Mouse (Mus musculus): ENCODE results near the gene Lrba. TPM values are rescaled to one million over a fixed set of nuclear protein-coding genes. Genes with fewer than 3 reads are reported as not detected.

Gene Lrba
- polyA plus RNA-seq, 1 experiment from 2014 or later: 3.0 TPM

DNA sequence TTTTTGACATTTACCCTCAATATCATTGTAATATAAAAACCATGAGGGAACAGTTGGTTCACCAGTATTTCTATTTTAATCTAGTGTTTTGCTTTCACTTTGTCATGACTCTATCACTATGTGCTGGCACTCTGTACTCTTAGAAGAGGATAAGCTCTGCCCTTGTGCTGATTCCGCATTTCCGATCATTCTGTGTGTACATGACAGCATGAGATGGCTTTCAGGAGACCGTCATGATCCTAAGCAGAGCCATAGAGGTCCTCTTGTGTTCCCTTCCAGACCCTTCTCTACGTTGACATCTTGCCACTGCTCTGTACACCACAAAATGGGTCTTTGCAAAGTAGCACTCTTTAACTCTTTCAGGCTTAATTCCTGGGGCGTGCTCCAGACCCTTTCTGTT is 411.0 kb downstream of the Lrba start:
- 73% methylated on average over 5 of the region's 5 CpGs for WGBS
- Histone ChIP-seq H3K36me3 (replicated peaks) (no peaks in the 10 kb centered on the region), H3K4me3 (no peak overlapping the region), H3K4me1 (no peaks in the 10 kb centered on the region), H3K27me3 (ENCODE audit: poor library complexity, severe bottlenecking) (no peaks in the 10 kb centered on the region), H3K9me3 (no peaks in the 10 kb centered on the region), H3K27ac (no peak overlapping the region)
- DNase-seq (ENCODE audit: extremely low spot score, low spot score): no peak

DNA sequence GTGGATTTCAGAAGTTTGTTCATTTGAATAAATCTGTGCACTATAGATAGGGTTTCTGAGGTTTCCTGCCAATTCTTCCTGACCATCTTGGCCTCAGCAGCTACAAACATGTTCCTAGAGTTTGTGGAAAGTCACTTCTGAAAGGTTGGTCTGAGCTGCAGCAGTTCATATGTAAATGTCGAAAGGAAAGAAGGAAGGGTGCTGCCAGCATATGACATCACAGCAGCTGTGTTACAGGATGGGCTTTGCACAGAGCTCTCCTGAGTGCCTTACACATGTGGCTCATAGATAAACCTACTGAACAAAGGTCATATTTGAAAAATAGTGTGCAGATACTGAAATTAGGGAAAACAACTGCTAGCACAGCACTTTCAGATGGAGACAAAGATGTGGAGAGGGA is 411.5 kb downstream of the Lrba start:
- Histone ChIP-seq H3K4me1 (no peaks in the 10 kb centered on the region), H3K4me3 (no peak overlapping the region), H3K9me3 (no peaks in the 10 kb centered on the region), H3K27me3 (ENCODE audit: poor library complexity, severe bottlenecking) (no peaks in the 10 kb centered on the region), H3K36me3 (replicated peaks) (no peaks in the 10 kb centered on the region), H3K27ac (no peak overlapping the region)
- WGBS: 68% methylated on average over 1 of the region's 1 CpGs
- no peak for DNase-seq (ENCODE audit: extremely low spot score, low spot score)

DNA sequence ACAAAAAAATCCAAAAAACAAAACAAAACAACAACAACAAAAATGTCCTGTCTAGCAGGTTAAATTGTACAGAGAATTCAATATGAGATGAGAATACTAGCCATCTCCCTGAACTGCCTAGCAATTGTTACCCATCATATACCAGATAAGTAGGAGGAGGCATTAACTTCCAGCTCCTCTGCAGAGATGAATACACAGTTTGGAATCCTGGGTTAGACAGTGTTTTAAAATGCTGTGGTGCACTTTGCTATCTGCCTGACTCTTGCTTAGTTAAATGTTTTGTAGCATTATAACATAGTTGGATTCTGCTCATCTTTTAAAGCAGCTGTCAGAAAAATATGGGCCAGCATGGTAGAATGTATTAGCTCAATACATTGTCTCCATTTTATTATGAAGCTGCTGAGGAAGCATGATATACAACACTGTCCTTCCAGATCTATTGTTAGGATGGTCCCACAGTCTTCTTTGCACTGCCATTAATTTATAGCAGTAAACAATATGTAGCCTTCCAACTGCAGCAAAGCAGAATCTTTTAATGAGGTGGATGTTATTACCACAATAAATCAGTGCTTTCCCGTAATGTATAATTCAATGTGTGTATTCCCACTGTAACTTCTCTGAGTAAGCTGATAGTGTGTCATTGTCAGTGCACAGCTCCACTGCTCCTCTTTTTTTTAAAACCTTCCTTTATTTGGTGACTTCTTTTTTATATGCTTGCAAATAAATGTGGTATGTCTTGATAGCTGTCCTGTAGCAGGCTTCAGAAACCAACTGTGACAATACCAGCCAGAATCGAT is 414.3 kb downstream of the Lrba start:
- 90% methylated on average over 2 of the region's 2 CpGs for WGBS
- Histone ChIP-seq H3K9me3 (no peaks in the 10 kb centered on the region), H3K4me1 (no peaks in the 10 kb centered on the region), H3K36me3 (replicated peaks) (no peaks in the 10 kb centered on the region), H3K27ac (no peak overlapping the region), H3K27me3 (ENCODE audit: poor library complexity, severe bottlenecking) (no peaks in the 10 kb centered on the region), H3K4me3 (no peak overlapping the region)
- no peak for DNase-seq (ENCODE audit: extremely low spot score, low spot score)

DNA sequence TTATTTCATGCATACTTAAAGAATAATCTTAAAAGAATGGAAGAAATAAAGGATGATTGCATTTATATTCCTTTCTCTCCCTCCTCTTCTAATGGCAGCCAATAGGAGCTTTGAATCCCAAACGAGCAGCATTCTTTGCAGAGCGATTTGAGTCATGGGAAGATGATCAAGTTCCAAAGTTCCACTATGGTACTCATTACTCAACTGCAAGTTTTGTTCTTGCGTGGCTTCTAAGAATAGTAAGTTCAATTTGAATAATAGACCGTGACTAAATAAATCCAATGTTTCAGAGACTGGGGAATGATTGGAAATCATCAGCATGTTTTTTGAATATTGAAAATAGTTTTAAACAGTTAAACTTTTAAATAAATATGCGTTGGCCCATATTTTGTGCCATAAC is 416.9 kb downstream of the Lrba start:
- no peaks in the 10 kb centered on the region for H3K36me3 ChIP-seq (replicated peaks)
- no peak for DNase-seq (ENCODE audit: extremely low spot score, low spot score)
- H3K9me3 ChIP-seq: no peaks in the 10 kb centered on the region
- H3K4me3 ChIP-seq: no peak overlapping the region
- 81% methylated on average over 5 of the region's 5 CpGs for WGBS
- no peak overlapping the region for H3K27ac ChIP-seq
- H3K27me3 ChIP-seq (ENCODE audit: poor library complexity, severe bottlenecking): no peaks in the 10 kb centered on the region
- H3K4me1 ChIP-seq: no peaks in the 10 kb centered on the region

DNA sequence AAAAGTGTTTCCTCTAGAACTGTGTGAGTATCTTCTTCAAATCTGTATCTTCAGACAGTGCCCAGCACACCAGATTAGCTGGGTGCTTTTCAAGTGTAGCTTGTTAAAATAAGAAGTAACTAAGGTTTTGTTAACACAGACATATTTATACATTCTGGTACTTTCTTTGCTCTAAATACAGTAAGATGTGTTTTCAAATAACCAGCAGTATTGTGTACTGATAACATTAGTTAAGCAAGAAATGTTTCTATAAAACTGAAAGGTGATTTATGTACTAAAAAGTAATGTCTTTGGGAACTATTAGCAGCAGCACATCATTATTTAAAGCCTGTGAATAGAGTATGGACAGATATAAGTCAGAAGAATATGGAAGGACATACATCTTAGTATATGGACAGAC is 417.3 kb downstream of the Lrba start:
- DNase-seq (ENCODE audit: extremely low spot score, low spot score): no peak
- Histone ChIP-seq H3K36me3 (replicated peaks) (no peaks in the 10 kb centered on the region), H3K27me3 (ENCODE audit: poor library complexity, severe bottlenecking) (no peaks in the 10 kb centered on the region), H3K27ac (no peak overlapping the region), H3K9me3 (no peaks in the 10 kb centered on the region), H3K4me1 (no peaks in the 10 kb centered on the region), H3K4me3 (no peak overlapping the region)

DNA sequence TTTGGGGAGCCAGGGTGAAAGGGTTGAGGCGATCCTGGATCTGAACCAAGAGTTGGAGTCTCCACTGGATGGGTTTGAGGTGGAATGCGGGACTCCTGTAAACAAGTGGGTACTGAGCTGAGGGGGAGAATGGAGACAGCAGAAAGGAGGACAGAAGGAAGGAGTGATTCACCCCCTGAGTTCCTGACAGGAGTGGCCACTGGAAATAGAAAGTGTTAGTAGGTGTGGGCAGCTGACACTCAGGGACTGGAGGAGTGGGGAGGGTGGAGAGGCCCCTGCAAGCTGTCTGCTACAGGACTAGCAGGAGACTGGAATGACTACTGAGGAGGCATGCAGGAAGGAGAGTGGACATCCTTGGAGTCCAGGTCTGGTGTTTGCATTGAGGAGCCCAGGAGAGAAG is 422.3 kb downstream of the Lrba start:
- H3K27ac ChIP-seq: no peak overlapping the region
- no peak for DNase-seq (ENCODE audit: extremely low spot score, low spot score)
- 85% methylated on average over 2 of the region's 2 CpGs for WGBS
- H3K4me1 ChIP-seq: no peaks in the 10 kb centered on the region
- H3K36me3 ChIP-seq (replicated peaks): no peaks in the 10 kb centered on the region
- H3K9me3 ChIP-seq: no peaks in the 10 kb centered on the region
- H3K27me3 ChIP-seq (ENCODE audit: poor library complexity, severe bottlenecking): no peaks in the 10 kb centered on the region
- no peak overlapping the region for H3K4me3 ChIP-seq

DNA sequence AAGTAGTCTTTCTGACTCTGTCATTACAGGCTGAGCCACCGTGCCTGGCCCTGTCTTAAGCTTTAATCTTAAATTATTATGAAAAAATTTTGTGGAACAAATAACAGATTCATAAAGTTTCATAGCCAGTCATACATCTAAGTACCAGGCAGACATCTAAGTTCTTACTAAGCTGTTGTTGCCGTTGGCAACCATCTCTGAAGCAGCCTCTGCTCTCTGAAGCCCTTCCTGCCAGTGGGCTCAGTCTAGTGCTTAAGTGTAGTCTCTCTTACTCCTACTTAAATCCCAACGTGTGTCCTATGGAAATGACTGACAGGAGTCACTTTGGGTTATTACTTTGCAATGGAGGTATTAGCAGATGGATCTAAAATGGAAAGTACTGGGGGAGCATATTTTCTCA is 426.5 kb downstream of the Lrba start:
- WGBS: 72% methylated on average over 3 of the region's 3 CpGs
- no peak overlapping the region for H3K4me3 ChIP-seq
- H3K9me3 ChIP-seq: no peaks in the 10 kb centered on the region
- H3K27ac ChIP-seq: no peak overlapping the region
- H3K36me3 ChIP-seq (replicated peaks): no peaks in the 10 kb centered on the region
- no peak for DNase-seq (ENCODE audit: extremely low spot score, low spot score)
- no peaks in the 10 kb centered on the region for H3K4me1 ChIP-seq
- H3K27me3 ChIP-seq (ENCODE audit: poor library complexity, severe bottlenecking): no peaks in the 10 kb centered on the region

DNA sequence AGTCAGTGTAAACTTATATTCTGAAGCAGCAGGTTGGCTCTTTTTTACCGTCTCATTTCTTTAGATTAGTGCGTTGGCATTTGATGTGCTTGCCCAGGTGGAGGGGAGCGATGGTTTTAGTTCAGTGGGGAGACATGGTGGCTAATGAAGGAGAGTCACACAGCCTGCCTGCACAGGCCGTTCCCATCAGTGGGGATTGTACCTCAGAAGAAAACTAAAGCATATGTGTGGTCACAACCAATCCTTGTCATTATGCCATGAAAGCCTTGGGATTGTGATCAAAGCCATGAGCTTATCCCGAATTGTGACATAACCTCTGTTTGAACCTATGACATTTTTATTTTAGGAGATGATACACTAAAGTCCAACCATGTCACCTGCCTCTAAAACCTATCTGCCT is 434.8 kb downstream of the Lrba start:
- H3K4me1 ChIP-seq: peaks cover 10% of the 10 kb centered on the region
- no peak overlapping the region for H3K27ac ChIP-seq
- H3K36me3 ChIP-seq (replicated peaks): no peaks in the 10 kb centered on the region
- 75% methylated on average over 5 of the region's 5 CpGs for WGBS
- no peaks in the 10 kb centered on the region for H3K9me3 ChIP-seq
- H3K4me3 ChIP-seq: no peak overlapping the region
- H3K27me3 ChIP-seq (ENCODE audit: poor library complexity, severe bottlenecking): no peaks in the 10 kb centered on the region
- DNase-seq (ENCODE audit: extremely low spot score, low spot score): no peak

DNA sequence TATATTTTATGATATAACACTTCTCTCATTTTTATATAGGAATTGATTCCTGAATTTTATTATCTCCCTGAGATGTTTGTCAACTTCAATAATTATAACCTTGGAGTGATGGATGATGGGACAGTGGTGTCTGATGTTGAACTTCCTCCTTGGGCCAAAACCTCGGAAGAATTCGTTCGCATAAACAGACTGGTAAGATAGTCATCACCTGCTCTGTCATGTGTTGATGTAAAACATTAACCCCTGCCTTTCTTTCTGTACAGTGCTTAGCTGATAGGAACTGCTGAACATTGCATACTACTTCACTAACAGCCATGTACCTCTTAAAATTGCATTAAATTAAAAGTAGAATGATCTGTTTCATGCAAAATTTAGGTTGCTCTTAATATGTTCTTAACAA is 439.9 kb downstream of the Lrba start:
- Histone ChIP-seq H3K36me3 (replicated peaks) (no peaks in the 10 kb centered on the region), H3K9me3 (no peaks in the 10 kb centered on the region), H3K27me3 (ENCODE audit: poor library complexity, severe bottlenecking) (no peaks in the 10 kb centered on the region), H3K4me1 (peaks cover 10% of the 10 kb centered on the region), H3K27ac (no peak overlapping the region), H3K4me3 (no peak overlapping the region)
- no peak for DNase-seq (ENCODE audit: extremely low spot score, low spot score)
- WGBS: 84% methylated on average over 3 of the region's 3 CpGs

DNA sequence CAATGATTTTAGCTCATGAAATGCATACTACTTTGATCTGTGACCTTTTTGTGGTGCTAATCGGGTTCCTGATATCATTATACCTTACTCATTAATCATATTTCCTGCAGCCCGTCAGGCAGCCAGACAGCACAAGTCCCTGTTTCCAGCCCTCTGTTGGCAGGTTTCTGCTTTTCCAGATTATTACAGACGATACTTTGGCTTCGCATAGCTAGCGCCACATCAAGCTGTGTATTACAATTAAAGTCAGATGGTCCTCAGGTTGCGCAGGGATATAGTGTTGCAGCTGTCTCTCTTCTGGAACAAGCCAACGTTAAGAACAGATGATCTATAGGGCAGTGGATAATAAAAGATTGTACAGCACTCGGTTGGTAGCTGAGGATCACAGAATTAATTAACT is 443.7 kb downstream of the Lrba start:
- H3K4me3 ChIP-seq: no peak overlapping the region
- peaks cover 4% of the 10 kb centered on the region for H3K4me1 ChIP-seq
- no peaks in the 10 kb centered on the region for H3K36me3 ChIP-seq (replicated peaks)
- no peaks in the 10 kb centered on the region for H3K9me3 ChIP-seq
- no peak for DNase-seq (ENCODE audit: extremely low spot score, low spot score)
- WGBS: 68% methylated on average over 8 of the region's 8 CpGs
- H3K27me3 ChIP-seq (ENCODE audit: poor library complexity, severe bottlenecking): no peaks in the 10 kb centered on the region
- H3K27ac ChIP-seq: no peak overlapping the region

DNA sequence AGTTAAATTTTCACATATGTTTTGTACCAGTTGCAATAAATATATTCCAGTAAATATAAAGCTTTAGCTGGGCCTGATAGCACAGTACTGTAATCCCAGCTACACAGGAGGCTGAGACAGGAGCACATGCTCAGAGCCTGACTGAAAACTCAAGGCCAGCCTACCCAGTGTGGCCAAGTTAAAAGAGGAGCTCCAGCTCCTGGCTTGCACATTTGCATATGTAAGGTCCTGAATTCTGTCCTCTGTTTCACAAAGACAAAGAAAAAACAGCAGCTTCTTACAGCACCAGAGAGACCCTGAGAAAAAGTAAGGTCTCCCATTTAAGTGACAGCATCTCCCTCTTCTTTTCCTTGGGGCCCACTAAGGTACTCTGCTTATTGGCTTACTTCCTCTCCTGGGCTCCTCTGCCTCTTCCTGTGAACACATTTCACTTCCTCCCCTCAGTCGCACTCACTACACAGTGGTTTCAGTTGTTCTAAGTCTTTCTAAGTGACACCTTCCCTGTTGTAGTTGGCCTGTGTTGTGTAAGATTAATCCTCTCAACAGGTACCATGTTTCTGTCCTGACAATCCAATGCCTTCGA is 453.2 kb downstream of the Lrba start:
- Histone ChIP-seq H3K4me3 (no peak overlapping the region), H3K36me3 (replicated peaks) (no peaks in the 10 kb centered on the region), H3K4me1 (peaks cover 4% of the 10 kb centered on the region), H3K9me3 (no peaks in the 10 kb centered on the region), H3K27me3 (ENCODE audit: poor library complexity, severe bottlenecking) (no peaks in the 10 kb centered on the region), H3K27ac (no peak overlapping the region)
- WGBS: 68% methylated on average over 2 of the region's 2 CpGs
- DNase-seq (ENCODE audit: extremely low spot score, low spot score): no peak

DNA sequence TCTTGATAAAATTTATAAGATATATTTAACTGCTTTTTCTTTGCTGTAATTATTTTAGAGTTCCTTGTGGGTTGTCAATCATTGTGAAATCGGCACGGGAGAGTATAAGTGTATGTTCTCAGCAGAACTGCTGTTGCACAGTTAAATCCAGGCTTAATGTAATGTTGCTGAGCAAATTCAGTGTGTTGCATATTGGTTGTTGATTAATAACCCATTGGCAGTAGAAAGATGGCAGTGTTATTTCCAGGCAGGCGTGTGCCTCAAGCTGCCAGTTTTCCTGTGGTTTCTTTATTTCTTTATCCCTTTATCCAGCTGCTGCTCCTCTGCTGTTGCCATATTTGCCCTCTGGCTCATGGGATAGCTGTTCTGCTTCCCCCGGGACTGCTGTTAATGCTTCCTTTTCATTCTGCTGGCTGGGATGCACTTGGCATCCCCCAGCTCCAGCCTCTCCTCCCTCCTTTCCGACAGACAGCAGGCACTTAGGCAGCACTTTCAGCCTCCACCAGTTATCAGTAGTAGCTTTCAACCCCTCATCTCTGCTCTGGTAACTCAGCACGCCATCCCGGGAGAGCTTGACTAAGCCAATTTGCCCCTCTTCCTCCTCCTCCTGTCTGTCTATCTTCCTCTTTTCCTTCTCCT is 463.2 kb downstream of the Lrba start:
- Histone ChIP-seq H3K4me3 (no peak overlapping the region), H3K4me1 (peaks cover 14% of the 10 kb centered on the region), H3K27ac (no peak overlapping the region), H3K36me3 (replicated peaks) (no peaks in the 10 kb centered on the region), H3K9me3 (no peaks in the 10 kb centered on the region), H3K27me3 (ENCODE audit: poor library complexity, severe bottlenecking) (peaks cover 51% of the 10 kb centered on the region)
- 37% methylated on average over 7 of the region's 7 CpGs for WGBS
- no peak for DNase-seq (ENCODE audit: extremely low spot score, low spot score)

DNA sequence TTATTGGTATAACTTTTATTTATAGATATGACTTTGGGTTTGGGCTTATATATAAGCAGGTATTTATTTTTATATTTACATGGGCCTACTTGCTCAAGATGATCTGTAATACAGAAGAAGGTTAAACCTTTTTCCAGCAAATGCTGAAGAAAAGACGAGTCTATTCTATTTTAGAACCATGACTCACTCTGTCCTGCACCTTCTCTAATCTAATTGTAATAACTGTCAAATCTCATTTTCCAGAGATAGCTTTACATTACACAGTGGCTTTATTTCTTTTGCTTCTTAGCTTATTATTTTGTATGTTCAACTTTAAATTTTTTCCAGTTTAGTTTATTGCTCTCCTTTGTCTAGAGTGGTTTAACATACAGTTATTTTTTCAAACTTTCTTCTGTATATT is 464.0 kb downstream of the Lrba start:
- Histone ChIP-seq H3K4me1 (peaks cover 14% of the 10 kb centered on the region), H3K27ac (no peak overlapping the region), H3K36me3 (replicated peaks) (no peaks in the 10 kb centered on the region), H3K27me3 (ENCODE audit: poor library complexity, severe bottlenecking) (peaks cover 58% of the 10 kb centered on the region), H3K4me3 (no peak overlapping the region), H3K9me3 (no peaks in the 10 kb centered on the region)
- DNase-seq (ENCODE audit: extremely low spot score, low spot score): no peak
- WGBS: 50% methylated on average over 1 of the region's 1 CpGs

Measured in forebrain, embryonic 10.5 days (tissue).